17 mouse cellular contexts compared by ENCODE assay signal in genomic region chr10:89681706-89682105, GRCm38 (mm10).
"Had no signal": no experiment of that assay in that cellular context is flagged by ENCODE, and none has a peak within 500 bp of the region (broad histone marks: within the 10 kb centered on the region; RNA-seq: fewer than 3 reads in every experiment).

No protein-coding gene starts in this region.

- ATAC-seq: liver, embryonic 12.5 days; liver, postnatal 0 days; lung, postnatal 0 days; midbrain, embryonic 13.5 days; midbrain, embryonic 15.5 days; midbrain, embryonic 16.5 days had no signal

- DNase-seq: left cerebral cortex, postnatal 4 days; liver; liver, embryonic 13.5 days; liver, postnatal 0 days; lung, adult 18-20 months; lung, adult 2 months; lung, embryonic 14.5 days; lung, postnatal 10 days; lung, postnatal 14 days; lung, postnatal 36 days; lung, postnatal 4 days; midbrain, embryonic 14.5 days had no signal
